Mouse (Mus musculus): ENCODE data around the gene Meox1.

GRCm38 (mm10) chr11:101881185-101881584 lies 13.0 kb downstream of the Meox1 start:
- no peak for TF ChIP-seq CTCF (IDR thresholded peaks at IDR 0.05; ENCODE audit: low read depth, low read length)
- no peak for TF ChIP-seq GATA1 (IDR thresholded peaks at IDR 0.05; ENCODE audit: borderline replicate concordance, low read length)
- TF ChIP-seq GATA2 (IDR thresholded peaks at IDR 0.05; ENCODE audit: borderline replicate concordance, low read depth, low read length), result no peak
- TF ChIP-seq POLR2AphosphoS5 (IDR thresholded peaks at IDR 0.05; ENCODE audit: insufficient replicate concordance, low read depth, low read length), result no peak
